Mouse (Mus musculus): ENCODE data around the gene Gm15319.
"Not testable (repeated sequence)": the region's sequence is repeated elsewhere in the genome, so short reads cannot be mapped to it uniquely, and the experiment has no call there.

DNA sequence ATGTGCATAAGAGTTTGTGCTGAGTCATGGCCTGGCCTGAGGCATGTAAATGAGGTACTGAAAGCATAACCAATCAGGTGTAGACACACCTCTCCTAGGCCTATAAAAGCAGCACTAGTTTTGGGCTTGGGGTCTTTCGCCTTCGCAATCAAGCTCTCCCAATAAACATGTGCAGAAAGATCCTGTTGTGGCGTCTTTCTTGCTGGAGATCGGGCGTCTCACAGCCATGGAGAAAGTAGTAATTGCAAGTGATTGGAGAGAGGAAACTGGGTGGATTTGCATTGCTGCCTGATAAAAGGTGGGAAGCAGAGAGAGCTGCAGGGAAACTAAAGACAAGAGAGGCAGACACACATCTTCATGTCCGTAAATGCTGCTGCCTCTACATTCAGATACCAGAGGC lies 60.3 kb downstream of the Gm15319 start:
- not testable (repeated sequence) for TF ChIP-seq POLR2A (IDR thresholded peaks at IDR 0.05; ENCODE audit: low read depth, low read length); CTCF (IDR thresholded peaks at IDR 0.05; ENCODE audit: borderline replicate concordance, insufficient read depth, low read length)

All from embryonic fibroblast, embryonic 13.5 days (primary cell).